ENCODE assay signal across 17 mouse cellular contexts in the genomic region with DNA sequence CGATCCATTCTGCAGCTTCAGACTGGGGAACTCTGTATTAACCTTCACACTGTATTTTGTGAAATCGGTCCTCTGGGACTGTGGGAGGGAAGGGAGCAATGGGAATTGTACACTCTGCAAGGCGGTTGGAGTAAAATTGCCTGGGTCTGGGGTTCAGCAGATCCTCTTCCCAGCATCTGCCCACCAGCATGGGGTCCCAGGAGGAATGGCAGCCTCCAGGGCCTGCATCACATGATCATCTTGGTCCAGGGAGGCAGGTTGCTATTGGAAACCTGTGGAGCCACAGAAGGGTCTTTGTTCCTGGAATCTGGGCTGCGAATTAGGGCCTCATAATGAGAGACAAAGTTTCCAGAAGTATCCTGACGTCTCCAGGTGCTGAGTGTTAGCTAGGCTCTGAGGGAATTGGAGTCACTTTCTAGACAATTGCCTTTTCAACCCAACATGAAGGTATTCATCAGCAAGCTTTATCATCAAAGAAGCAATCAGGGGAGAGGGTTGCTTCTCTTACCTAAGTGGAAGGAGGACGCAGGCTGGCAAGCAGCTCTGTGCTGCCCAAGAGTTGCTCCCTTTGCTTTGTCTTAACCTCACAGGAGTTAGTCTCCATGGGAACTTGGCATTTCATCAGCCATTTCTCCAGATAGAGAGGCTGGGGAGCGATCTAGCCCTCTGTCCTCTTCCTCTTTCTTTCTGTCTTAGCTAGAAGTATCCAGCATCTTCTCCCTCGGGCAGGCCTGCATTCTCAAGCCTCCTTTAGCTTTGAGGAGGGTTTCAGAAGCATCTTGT.
DNase-seq lines count a peak whose midpoint lies in the region; ATAC-seq and TF ChIP-seq lines count a peak whose summit lies in the region.
"Had no signal": no experiment of that assay in that cellular context is flagged by ENCODE, and none has a peak within 500 bp of the region (broad histone marks: within the 10 kb centered on the region; RNA-seq: fewer than 3 reads in every experiment).

No protein-coding gene starts in this region.

- intact Hi-C loops in gastrocnemius, adult 2 months (cut with DNase I), result no loop called here

- H3K4me3 ChIP-seq in midbrain, embryonic 11.5 days (ENCODE audit: low read depth, low read length), result no peak overlapping the region
- H3K4me3 ChIP-seq in midbrain, embryonic 10.5 days, result no peak overlapping the region
- H3K4me3 ChIP-seq in forebrain, embryonic 11.5 days (ENCODE audit: low read depth, low read length), result no peak overlapping the region
- H3K4me3 ChIP-seq in limb, embryonic 10.5 days, result no peak overlapping the region
- no peak overlapping the region for H3K4me3 ChIP-seq in heart, embryonic 10.5 days
- no peak overlapping the region for H3K4me3 ChIP-seq in gastrocnemius, adult 2 months
- H3K4me3 ChIP-seq: heart, embryonic 13.5 days had no signal

- 62% methylated on average over 8 of the region's 8 CpGs for WGBS in midbrain, embryonic 11.5 days
- WGBS in midbrain, embryonic 10.5 days, result 66% methylated on average over 8 of the region's 8 CpGs
- 53% methylated on average over 8 of the region's 8 CpGs for WGBS in forebrain, embryonic 11.5 days
- WGBS in limb, embryonic 10.5 days, result 74% methylated on average over 8 of the region's 8 CpGs
- WGBS in heart, embryonic 10.5 days, result 68% methylated on average over 8 of the region's 8 CpGs

- H3K36me3 ChIP-seq in midbrain, embryonic 11.5 days (ENCODE audit: control insufficient read depth, insufficient read depth, low read length), result no peaks in the 10 kb centered on the region
- H3K36me3 ChIP-seq in midbrain, embryonic 10.5 days, result no peaks in the 10 kb centered on the region
- H3K36me3 ChIP-seq in forebrain, embryonic 11.5 days (ENCODE audit: control insufficient read depth, insufficient read depth, low read length), result no peaks in the 10 kb centered on the region
- no peaks in the 10 kb centered on the region for H3K36me3 ChIP-seq in limb, embryonic 10.5 days
- H3K36me3 ChIP-seq in heart, embryonic 10.5 days, result no peaks in the 10 kb centered on the region
- H3K36me3 ChIP-seq: heart, embryonic 13.5 days had no signal

- H3K9me3 ChIP-seq in midbrain, embryonic 11.5 days (ENCODE audit: control insufficient read depth, low read length), result no peaks in the 10 kb centered on the region
- no peaks in the 10 kb centered on the region for H3K9me3 ChIP-seq in midbrain, embryonic 10.5 days (replicated peaks)
- no peaks in the 10 kb centered on the region for H3K9me3 ChIP-seq in forebrain, embryonic 11.5 days (ENCODE audit: control insufficient read depth, low read length)
- H3K9me3 ChIP-seq in limb, embryonic 10.5 days (replicated peaks), result no peaks in the 10 kb centered on the region
- H3K9me3 ChIP-seq in heart, embryonic 10.5 days, result no peaks in the 10 kb centered on the region
- H3K9me3 ChIP-seq: heart, embryonic 13.5 days had no signal

- no peak overlapping the region for H3K27ac ChIP-seq in midbrain, embryonic 11.5 days (ENCODE audit: low read depth, low read length)
- H3K27ac ChIP-seq in midbrain, embryonic 10.5 days (replicated peaks), result no peak overlapping the region
- no peak overlapping the region for H3K27ac ChIP-seq in forebrain, embryonic 11.5 days (ENCODE audit: low read depth, low read length)
- H3K27ac ChIP-seq in limb, embryonic 10.5 days, result peak overlapping the region; percentile 78
- H3K27ac ChIP-seq in heart, embryonic 10.5 days, result no peak overlapping the region
- no peak overlapping the region for H3K27ac ChIP-seq in gastrocnemius, adult 2 months
- H3K27ac ChIP-seq: heart, embryonic 13.5 days had no signal

- H3K27me3 ChIP-seq in midbrain, embryonic 11.5 days (ENCODE audit: control insufficient read depth, insufficient read depth, low read length), result no peaks in the 10 kb centered on the region
- H3K27me3 ChIP-seq in midbrain, embryonic 10.5 days (ENCODE audit: low read depth, poor library complexity, severe bottlenecking), result no peaks in the 10 kb centered on the region
- H3K27me3 ChIP-seq in forebrain, embryonic 11.5 days (ENCODE audit: control insufficient read depth, insufficient read depth, low read length), result no peaks in the 10 kb centered on the region
- no peaks in the 10 kb centered on the region for H3K27me3 ChIP-seq in limb, embryonic 10.5 days (ENCODE audit: low read depth, poor library complexity, severe bottlenecking)
- H3K27me3 ChIP-seq in heart, embryonic 10.5 days (ENCODE audit: insufficient read depth, poor library complexity, severe bottlenecking), result no peaks in the 10 kb centered on the region
- H3K27me3 ChIP-seq: heart, embryonic 13.5 days had no signal

- no peaks in the 10 kb centered on the region for H3K4me1 ChIP-seq in midbrain, embryonic 11.5 days (ENCODE audit: control insufficient read depth, insufficient read depth, low read length)
- peaks cover 9% of the 10 kb centered on the region for H3K4me1 ChIP-seq in midbrain, embryonic 10.5 days
- H3K4me1 ChIP-seq in forebrain, embryonic 11.5 days (replicated peaks; ENCODE audit: control insufficient read depth, insufficient read depth, low read length), result peaks cover 10% of the 10 kb centered on the region; the same call in 1 of the 2 replicates
- peaks cover 32% of the 10 kb centered on the region for H3K4me1 ChIP-seq in limb, embryonic 10.5 days
- no peaks in the 10 kb centered on the region for H3K4me1 ChIP-seq in heart, embryonic 10.5 days
- H3K4me1 ChIP-seq: heart, embryonic 13.5 days had no signal

- TF ChIP-seq CTCF in gastrocnemius, adult 2 months (IDR thresholded peaks at IDR 0.05), result no peak

- 0 out of 2 replicates have a peak, but pooled peaks have one; percentile 9 for ATAC-seq in midbrain, embryonic 11.5 days (ENCODE audit: low FRiP score)
- ATAC-seq in forebrain, embryonic 11.5 days (replicated peaks; ENCODE audit: low FRiP score), result peak; percentile 75

- H3K9ac ChIP-seq in midbrain, embryonic 11.5 days (ENCODE audit: low read length), result no peak overlapping the region
- no peak overlapping the region for H3K9ac ChIP-seq in forebrain, embryonic 11.5 days (ENCODE audit: low read length)
- H3K9ac ChIP-seq: heart, embryonic 13.5 days had no signal

- peak; percentile 81 for DNase-seq in midbrain, embryonic 11.5 days (ENCODE audit: low spot score, missing footprints)
- no peak for DNase-seq in midbrain, embryonic 10.5 days (ENCODE audit: low spot score)
- peak; percentile 64 for DNase-seq in forebrain, embryonic 11.5 days (ENCODE audit: low spot score)
- DNase-seq in limb, embryonic 10.5 days (ENCODE audit: low spot score), result no peak
- peak; percentile 51 for DNase-seq in retina, embryonic 14.5 days (ENCODE audit: low spot score)
- DNase-seq in heart, embryonic 10.5 days (ENCODE audit: low spot score), result no peak
- DNase-seq in gastrocnemius, adult 2 months, result no peak
- DNase-seq in thymus, postnatal 14 days, result no peak
- DNase-seq: cerebellum, adult 11-12 months; gastrocnemius, postnatal 36 days; kidney, adult 18-20 months; kidney, postnatal 25 days; layer of hippocampus, adult 9-11 months; lung, adult 2 months; right cerebral cortex, postnatal 4 days; thymus, adult 2 months had no signal

- H3K4me2 ChIP-seq in midbrain, embryonic 11.5 days, result no peak overlapping the region
- no peak overlapping the region for H3K4me2 ChIP-seq in forebrain, embryonic 11.5 days (ENCODE audit: low read depth, low read length, severe bottlenecking)
- H3K4me2 ChIP-seq: heart, embryonic 13.5 days had no signal

Comparison
In these comparisons a context has a peak if more than half of its experiments do, and no peak if none do; other contexts are left out.
1. DNase-seq: peak in midbrain, embryonic 11.5 days (single experiment), forebrain, embryonic 11.5 days (single experiment) and retina, embryonic 14.5 days (single experiment); none in midbrain, embryonic 10.5 days (single experiment), limb, embryonic 10.5 days (single experiment), heart, embryonic 10.5 days (single experiment), gastrocnemius, adult 2 months (single experiment) and thymus, postnatal 14 days (single experiment).